Mouse (Mus musculus): ENCODE measurements around the gene Ints1. TPM values are rescaled to one million over a fixed set of nuclear protein-coding genes. Genes with fewer than 3 reads are reported as not detected.

Ints1 gene
- polyA plus RNA-seq, 1 experiment from 2014 or later, result 26.3 TPM

DNA sequence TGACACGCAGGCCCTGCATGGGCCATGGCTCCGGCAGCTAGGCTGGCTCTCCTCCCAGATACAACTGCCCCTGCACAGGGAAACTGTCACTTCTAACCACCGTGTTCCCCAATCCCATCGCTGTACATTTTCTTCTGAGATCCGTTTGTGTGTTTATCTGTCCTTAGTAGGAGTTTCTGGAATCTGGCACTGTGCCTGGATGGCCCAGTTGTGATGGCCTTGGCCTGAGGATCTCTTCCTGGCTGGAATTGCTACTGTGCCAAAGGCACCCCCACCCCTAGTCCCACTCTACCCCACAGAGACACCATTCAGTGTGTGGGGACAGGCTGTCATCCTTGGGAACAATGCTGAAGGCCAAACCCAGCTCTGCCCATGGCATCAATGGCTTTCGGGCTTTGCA lies 40.5 kb upstream of the Ints1 start:
- H3K27ac ChIP-seq (ENCODE audit: low read depth, low read length), result no peak overlapping the region
- H3K36me3 ChIP-seq (ENCODE audit: control insufficient read depth, insufficient read depth, low read length), result no peaks in the 10 kb centered on the region
- H3K9ac ChIP-seq (ENCODE audit: low read length), result no peak overlapping the region
- H3K9me3 ChIP-seq (ENCODE audit: control insufficient read depth, low read length), result no peaks in the 10 kb centered on the region
- ATAC-seq (ENCODE audit: low FRiP score) (no peak), DNase-seq (ENCODE audit: low spot score, missing footprints) (no peak)
- H3K27me3 ChIP-seq (ENCODE audit: control insufficient read depth, insufficient read depth, low read length), result no peaks in the 10 kb centered on the region; the same call in 1 of the 2 replicates
- H3K4me3 ChIP-seq (ENCODE audit: low read depth, low read length), result no peak overlapping the region
- H3K4me1 ChIP-seq (ENCODE audit: control insufficient read depth, insufficient read depth, low read length), result no peaks in the 10 kb centered on the region
- WGBS, result 86% methylated on average over 6 of the region's 6 CpGs
- H3K4me2 ChIP-seq, result no peak overlapping the region

DNA sequence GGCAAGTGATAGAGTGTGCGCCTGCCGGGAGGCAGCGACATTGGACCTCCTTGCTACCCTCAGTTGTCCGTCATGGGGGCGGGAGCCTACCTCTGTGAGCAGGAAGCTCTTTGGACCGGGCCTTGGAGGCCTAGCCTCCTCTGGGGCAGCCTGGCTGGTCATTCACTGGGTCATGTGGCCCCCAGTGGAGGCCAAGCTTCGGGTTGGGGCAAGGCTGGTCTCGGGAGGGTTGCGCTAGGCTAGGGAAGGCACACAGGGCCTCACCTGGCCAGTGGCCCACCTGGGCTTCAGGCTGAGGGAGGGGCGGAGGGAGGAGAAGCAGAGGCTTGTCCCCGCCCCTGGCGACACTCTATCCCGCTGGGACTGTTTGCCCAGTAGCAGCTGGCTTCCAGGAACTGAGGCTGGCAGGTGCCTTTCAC lies 38.5 kb upstream of the Ints1 start:
- Histone ChIP-seq H3K4me3 (ENCODE audit: low read depth, low read length) (no peak overlapping the region), H3K9ac (ENCODE audit: low read length) (no peak overlapping the region), H3K36me3 (ENCODE audit: control insufficient read depth, insufficient read depth, low read length) (no peaks in the 10 kb centered on the region), H3K9me3 (ENCODE audit: control insufficient read depth, low read length) (no peaks in the 10 kb centered on the region), H3K4me1 (ENCODE audit: control insufficient read depth, insufficient read depth, low read length) (no peaks in the 10 kb centered on the region), H3K27me3 (ENCODE audit: control insufficient read depth, insufficient read depth, low read length) (no peaks in the 10 kb centered on the region; the same call in 1 of the 2 replicates), H3K4me2 (no peak overlapping the region), H3K27ac (ENCODE audit: low read depth, low read length) (no peak overlapping the region)
- ATAC-seq (ENCODE audit: low FRiP score) (no peak), DNase-seq (ENCODE audit: low spot score, missing footprints) (no peak)
- 18% methylated on average over 13 of the region's 13 CpGs for WGBS

DNA sequence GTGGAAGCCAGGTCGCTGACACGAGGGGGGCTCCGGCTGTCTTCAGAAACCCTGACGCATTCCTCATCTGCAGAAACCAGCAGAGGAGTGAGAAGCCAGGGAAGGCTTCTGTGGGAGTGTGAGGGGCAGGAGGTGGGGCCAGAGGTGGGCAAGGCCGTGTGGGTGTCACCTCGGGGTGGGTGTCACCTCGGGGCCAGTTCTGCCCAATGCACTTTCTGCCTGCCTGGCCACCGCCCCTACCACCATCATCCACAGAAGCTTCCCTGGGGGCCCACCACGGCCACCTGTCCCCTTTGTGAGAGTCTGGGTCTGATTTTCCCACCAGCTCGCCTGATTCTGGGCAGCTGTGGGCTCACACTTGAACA lies 37.6 kb upstream of the Ints1 start:
- no peaks in the 10 kb centered on the region for H3K4me1 ChIP-seq (ENCODE audit: control insufficient read depth, insufficient read depth, low read length)
- DNase-seq (ENCODE audit: low spot score, missing footprints), result no peak
- H3K9ac ChIP-seq (ENCODE audit: low read length), result no peak overlapping the region
- 56% methylated on average over 10 of the region's 10 CpGs for WGBS
- H3K36me3 ChIP-seq (ENCODE audit: control insufficient read depth, insufficient read depth, low read length), result no peaks in the 10 kb centered on the region
- no peaks in the 10 kb centered on the region; the same call in 1 of the 2 replicates for H3K27me3 ChIP-seq (ENCODE audit: control insufficient read depth, insufficient read depth, low read length)
- no peak overlapping the region for H3K4me2 ChIP-seq
- H3K27ac ChIP-seq (ENCODE audit: low read depth, low read length), result no peak overlapping the region
- no peaks in the 10 kb centered on the region for H3K9me3 ChIP-seq (ENCODE audit: control insufficient read depth, low read length)
- H3K4me3 ChIP-seq (ENCODE audit: low read depth, low read length), result no peak overlapping the region
- no peak for ATAC-seq (ENCODE audit: low FRiP score)

DNA sequence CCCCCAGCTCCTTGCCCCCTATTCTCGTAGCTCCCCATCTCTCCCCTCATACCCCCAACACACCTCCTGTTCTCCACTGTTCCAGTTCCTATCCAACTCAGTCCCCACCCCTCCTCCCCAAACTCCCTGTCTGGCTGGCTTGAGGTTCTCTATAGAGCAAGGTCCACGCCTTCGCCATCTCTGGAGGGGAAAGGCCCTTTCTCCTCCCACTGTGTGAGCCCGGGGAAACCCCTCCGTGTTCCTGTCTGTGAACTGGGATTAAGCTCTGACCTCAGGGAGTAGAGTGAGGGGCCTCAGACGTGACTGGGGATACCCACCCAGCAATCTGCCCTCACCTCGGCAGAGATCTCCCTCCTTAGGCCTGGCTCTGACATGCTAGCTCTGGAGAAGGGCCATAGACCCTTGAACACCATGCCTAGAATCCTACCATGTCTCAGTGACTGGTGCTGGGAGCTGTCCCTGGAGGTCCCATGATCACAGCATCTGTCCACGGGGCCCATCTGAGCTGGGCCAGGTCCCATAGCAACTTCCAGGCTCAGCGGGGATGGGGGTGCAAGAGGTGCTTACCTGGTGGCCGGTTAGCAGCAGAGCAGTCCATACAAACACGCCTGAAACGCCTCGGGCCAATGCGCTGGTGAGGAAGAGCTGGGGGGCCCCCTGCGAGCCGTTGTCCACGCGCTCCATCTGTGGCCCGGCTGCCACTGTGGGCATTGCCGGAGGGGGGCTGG lies 37.1 kb upstream of the Ints1 start:
- Histone ChIP-seq H3K4me3 (ENCODE audit: low read depth, low read length) (no peak overlapping the region), H3K4me1 (ENCODE audit: control insufficient read depth, insufficient read depth, low read length) (no peaks in the 10 kb centered on the region), H3K9me3 (ENCODE audit: control insufficient read depth, low read length) (no peaks in the 10 kb centered on the region), H3K9ac (ENCODE audit: low read length) (no peak overlapping the region), H3K27ac (ENCODE audit: low read depth, low read length) (no peak overlapping the region), H3K36me3 (ENCODE audit: control insufficient read depth, insufficient read depth, low read length) (no peaks in the 10 kb centered on the region), H3K27me3 (ENCODE audit: control insufficient read depth, insufficient read depth, low read length) (no peaks in the 10 kb centered on the region; the same call in 1 of the 2 replicates), H3K4me2 (no peak overlapping the region)
- 67% methylated on average over 20 of the region's 20 CpGs for WGBS
- DNase-seq (ENCODE audit: low spot score, missing footprints) (no peak), ATAC-seq (ENCODE audit: low FRiP score) (no peak)

DNA sequence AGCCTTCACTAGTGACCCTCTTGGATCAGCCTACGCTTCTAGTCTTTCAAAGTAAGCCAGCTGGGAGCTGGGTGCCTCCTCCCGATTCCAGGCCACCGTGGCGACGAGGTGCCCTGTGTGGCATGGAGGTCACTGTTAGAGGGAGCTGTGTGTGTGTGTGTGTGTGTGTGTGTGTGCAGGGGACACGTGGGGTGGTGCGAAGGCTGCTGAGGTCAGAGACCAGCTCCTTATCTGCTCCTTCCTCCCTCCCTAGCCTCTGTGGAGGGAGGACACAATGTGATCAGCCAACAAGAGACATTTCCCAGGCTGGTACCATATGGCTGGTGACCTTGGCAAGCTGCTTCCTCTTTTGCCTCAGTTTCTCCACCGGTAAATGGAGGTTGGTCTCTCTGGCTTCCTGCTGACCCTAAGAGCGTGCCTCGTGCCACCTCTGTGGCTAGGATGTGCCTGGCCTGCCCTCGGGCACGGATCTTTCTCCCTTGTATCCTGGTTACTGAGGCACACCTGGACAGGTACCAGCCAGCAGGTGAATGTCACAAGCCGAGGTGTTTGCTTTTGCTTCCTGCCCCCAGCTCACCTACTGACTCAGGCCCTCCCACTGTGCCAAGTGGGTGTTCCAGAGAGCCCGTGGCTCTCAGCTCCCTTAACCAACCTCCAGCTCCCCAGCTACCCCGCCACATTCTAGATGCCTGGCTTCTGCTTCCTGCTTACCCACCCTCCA lies 36.4 kb upstream of the Ints1 start:
- no peak overlapping the region for H3K4me2 ChIP-seq
- ATAC-seq (ENCODE audit: low FRiP score) (no peak), DNase-seq (ENCODE audit: low spot score, missing footprints) (no peak)
- H3K9ac ChIP-seq (ENCODE audit: low read length), result no peak overlapping the region
- H3K4me1 ChIP-seq (ENCODE audit: control insufficient read depth, insufficient read depth, low read length), result no peaks in the 10 kb centered on the region
- no peak overlapping the region for H3K27ac ChIP-seq (ENCODE audit: low read depth, low read length)
- H3K4me3 ChIP-seq (ENCODE audit: low read depth, low read length), result no peak overlapping the region
- H3K36me3 ChIP-seq (ENCODE audit: control insufficient read depth, insufficient read depth, low read length), result no peaks in the 10 kb centered on the region
- no peaks in the 10 kb centered on the region for H3K9me3 ChIP-seq (ENCODE audit: control insufficient read depth, low read length)
- 82% methylated on average over 15 of the region's 15 CpGs for WGBS
- no peaks in the 10 kb centered on the region; the same call in 1 of the 2 replicates for H3K27me3 ChIP-seq (ENCODE audit: control insufficient read depth, insufficient read depth, low read length)

DNA sequence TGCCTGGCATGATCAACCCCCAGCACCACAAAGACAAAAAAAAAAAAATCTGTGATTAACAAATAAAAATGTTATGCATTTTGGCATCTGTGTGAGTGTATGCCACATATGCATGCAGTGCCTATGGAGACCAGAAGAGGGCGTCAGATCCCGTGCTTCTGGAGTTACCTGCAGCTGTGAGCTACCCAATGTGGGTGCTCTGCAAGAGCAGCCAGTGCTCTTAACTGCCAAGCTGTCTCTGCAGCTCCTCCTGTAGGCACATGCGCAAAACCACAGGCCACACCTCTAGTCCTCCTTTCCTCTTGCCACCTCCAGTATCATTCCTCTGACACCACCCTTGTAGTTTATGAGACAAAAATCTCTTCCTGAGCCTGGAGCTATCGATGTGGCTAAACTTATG lies 33.9 kb upstream of the Ints1 start:
- no peaks in the 10 kb centered on the region for H3K36me3 ChIP-seq (ENCODE audit: control insufficient read depth, insufficient read depth, low read length)
- no peaks in the 10 kb centered on the region; the same call in 1 of the 2 replicates for H3K4me1 ChIP-seq (ENCODE audit: control insufficient read depth, insufficient read depth, low read length)
- WGBS, result 58% methylated on average over 4 of the region's 4 CpGs
- ATAC-seq (ENCODE audit: low FRiP score) (no peak), DNase-seq (ENCODE audit: low spot score, missing footprints) (no peak)
- H3K9me3 ChIP-seq (ENCODE audit: control insufficient read depth, low read length), result no peaks in the 10 kb centered on the region
- no peak overlapping the region for H3K27ac ChIP-seq (ENCODE audit: low read depth, low read length)
- H3K27me3 ChIP-seq (ENCODE audit: control insufficient read depth, insufficient read depth, low read length), result no peaks in the 10 kb centered on the region; the same call in 1 of the 2 replicates
- H3K4me3 ChIP-seq (ENCODE audit: low read depth, low read length), result no peak overlapping the region
- no peak overlapping the region for H3K4me2 ChIP-seq
- no peak overlapping the region for H3K9ac ChIP-seq (ENCODE audit: low read length)

DNA sequence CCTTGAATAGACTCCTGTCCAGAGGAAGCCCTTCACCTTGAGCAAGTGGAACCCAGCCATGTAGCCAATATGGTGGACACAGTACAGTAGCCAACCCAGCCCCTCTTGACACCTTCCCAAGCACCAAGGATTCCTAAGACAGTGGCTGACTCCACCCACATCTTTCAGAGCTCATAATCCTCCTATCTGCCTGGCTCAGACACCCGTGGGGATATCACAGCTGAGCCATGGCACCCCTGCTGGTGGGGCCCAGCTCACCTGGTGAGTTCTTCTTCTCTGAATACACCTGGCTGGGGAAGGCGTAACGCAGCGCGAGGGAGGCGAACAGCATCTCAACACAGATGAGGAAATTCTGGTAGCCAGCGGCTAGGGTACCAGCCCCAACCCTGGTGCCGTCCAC lies 30.4 kb upstream of the Ints1 start:
- DNase-seq (ENCODE audit: low spot score, missing footprints), result no peak
- H3K27ac ChIP-seq (ENCODE audit: low read depth, low read length), result no peak overlapping the region
- ATAC-seq (ENCODE audit: low FRiP score), result no peak

DNA sequence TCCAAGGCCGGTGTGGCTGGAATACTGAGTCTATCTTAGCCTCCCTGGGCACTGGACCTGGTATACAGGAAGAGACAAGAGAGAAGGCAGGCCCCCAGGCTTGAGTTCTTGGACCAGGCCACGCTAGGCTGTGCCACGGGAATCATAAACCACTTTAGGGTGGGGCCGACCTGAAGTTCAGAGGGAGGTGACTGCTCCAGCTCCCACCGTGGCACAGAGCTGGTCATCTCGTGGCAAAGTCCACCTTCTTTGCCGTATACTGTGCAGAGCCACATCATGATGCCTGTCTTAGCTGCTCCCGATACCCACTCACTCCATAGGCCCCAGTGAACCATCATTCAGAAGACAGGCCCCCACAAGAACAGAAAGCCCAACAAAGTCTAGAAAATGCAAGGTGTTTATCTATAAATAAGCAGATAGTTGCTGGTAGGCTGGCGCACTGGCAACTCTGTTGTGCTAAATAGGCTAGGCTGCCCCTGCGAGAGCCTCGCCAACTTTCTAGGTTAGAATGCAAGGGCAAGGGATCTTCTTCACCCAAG lies 29.2 kb upstream of the Ints1 start:
- Histone ChIP-seq H3K27ac (ENCODE audit: low read depth, low read length) (no peak overlapping the region), H3K27me3 (ENCODE audit: control insufficient read depth, insufficient read depth, low read length) (no peaks in the 10 kb centered on the region), H3K9me3 (ENCODE audit: control insufficient read depth, low read length) (no peaks in the 10 kb centered on the region), H3K4me2 (no peak overlapping the region), H3K4me1 (ENCODE audit: control insufficient read depth, insufficient read depth, low read length) (peaks cover 9% of the 10 kb centered on the region), H3K4me3 (ENCODE audit: low read depth, low read length) (no peak overlapping the region), H3K9ac (ENCODE audit: low read length) (no peak overlapping the region), H3K36me3 (ENCODE audit: control insufficient read depth, insufficient read depth, low read length) (peaks cover 3% of the 10 kb centered on the region; the same call in 1 of the 2 replicates)
- WGBS, result 86% methylated on average over 11 of the region's 11 CpGs
- ATAC-seq (ENCODE audit: low FRiP score) (no peak; the same call in 1 of the 2 replicates), DNase-seq (ENCODE audit: low spot score, missing footprints) (no peak)

More for the DNA sequence above, 30.4 kb upstream of the Ints1 start:
- WGBS, result 89% methylated on average over 8 of the region's 8 CpGs
- no peaks in the 10 kb centered on the region for H3K27me3 ChIP-seq (ENCODE audit: control insufficient read depth, insufficient read depth, low read length)
- no peak overlapping the region for H3K4me3 ChIP-seq (ENCODE audit: low read depth, low read length)
- H3K9me3 ChIP-seq (ENCODE audit: control insufficient read depth, low read length), result no peaks in the 10 kb centered on the region
- no peak overlapping the region for H3K9ac ChIP-seq (ENCODE audit: low read length)
- peaks cover 9% of the 10 kb centered on the region for H3K4me1 ChIP-seq (ENCODE audit: control insufficient read depth, insufficient read depth, low read length)
- H3K4me2 ChIP-seq, result no peak overlapping the region
- H3K36me3 ChIP-seq (ENCODE audit: control insufficient read depth, insufficient read depth, low read length), result no peaks in the 10 kb centered on the region

DNA sequence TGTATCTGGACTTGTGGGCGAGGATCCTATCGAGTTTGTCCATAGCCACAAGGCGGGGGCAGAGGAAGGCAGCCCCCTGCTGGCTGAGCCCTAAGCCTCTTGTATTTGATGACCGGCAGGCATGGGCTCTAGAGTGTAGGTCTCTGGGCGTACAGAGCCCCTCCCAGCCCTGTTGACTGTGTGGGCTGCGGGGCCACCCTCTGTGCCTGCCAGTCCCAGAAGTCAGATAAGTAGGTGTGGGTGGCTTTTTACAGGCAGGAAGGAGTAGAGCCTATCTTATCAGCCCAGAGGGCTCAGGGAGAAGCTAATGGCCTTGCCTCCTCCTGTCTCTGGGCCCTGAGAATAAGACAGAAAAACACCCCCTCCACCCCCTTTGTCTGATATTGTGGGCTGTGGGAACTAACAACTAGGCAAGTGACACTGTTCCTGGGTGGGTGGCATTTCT lies 28.7 kb upstream of the Ints1 start:
- Histone ChIP-seq H3K4me1 (ENCODE audit: control insufficient read depth, insufficient read depth, low read length) (peaks cover 9% of the 10 kb centered on the region), H3K27ac (ENCODE audit: low read depth, low read length) (no peak overlapping the region), H3K4me2 (0 out of 2 replicates have a peak overlapping the region, but pooled peaks have one; percentile 22), H3K4me3 (ENCODE audit: low read depth, low read length) (no peak overlapping the region), H3K36me3 (ENCODE audit: control insufficient read depth, insufficient read depth, low read length) (peaks cover 3% of the 10 kb centered on the region; the same call in 1 of the 2 replicates), H3K27me3 (ENCODE audit: control insufficient read depth, insufficient read depth, low read length) (no peaks in the 10 kb centered on the region), H3K9me3 (ENCODE audit: control insufficient read depth, low read length) (no peaks in the 10 kb centered on the region), H3K9ac (ENCODE audit: low read length) (0 out of 2 replicates have a peak overlapping the region, but pooled peaks have one; percentile 34)
- DNase-seq (ENCODE audit: low spot score, missing footprints), result no peak
- 6% methylated on average over 6 of the region's 6 CpGs for WGBS
- ATAC-seq (ENCODE audit: low FRiP score), result peak; percentile 76

All from midbrain, embryonic 11.5 days (tissue).